Mouse (Mus musculus) megakaryocyte, embryonic 14.5 days (primary cell): ENCODE results near the gene Csnk1g2. TPM values are rescaled to one million over a fixed set of nuclear protein-coding genes. Genes with fewer than 3 reads are reported as not detected.

Source experiments
- H3K27me3 ChIP-seq: replicated peaks from 2 replicates; pipeline ENCODE3; 2012; ENCODE audit warnings: inconsistent platforms
- H3K36me3 ChIP-seq: replicated peaks from 2 replicates; pipeline ENCODE3; 2012; ENCODE audit warnings: low read length, inconsistent platforms, mixed read lengths
- H3K4me1 ChIP-seq: 2 replicates; pipeline ENCODE4 v1.6.1; 2012; ENCODE audit warnings: inconsistent platforms
- H3K4me3 ChIP-seq: replicated peaks from 2 replicates; pipeline ENCODE3; 2012; ENCODE audit warnings: moderate library complexity, mild to moderate bottlenecking, inconsistent platforms
- H3K9me3 ChIP-seq: 2 replicates; pipeline ENCODE4 v1.6.1; 2012; ENCODE audit warnings: inconsistent platforms
- FLI1 ChIP-seq: IDR thresholded peaks from 2 replicates; pipeline ENCODE4 v1.6.1; 2012; ENCODE audit warnings: low read length, inconsistent platforms, mixed read lengths
- GATA1 ChIP-seq: IDR thresholded peaks from 3 replicates; pipeline ENCODE4 v1.6.1; 2012; ENCODE audit warnings: mixed read lengths, low read length, inconsistent platforms, borderline replicate concordance
- polyA plus RNA-seq: library from polyadenylated mRNA; stranded (reverse); fragments of >175 nt; gene quantifications from 2 replicates; pipeline ENCODE4 v1.2.3, GENCODE M21; 2012; ENCODE audit warnings: low replicate concordance; ENCODE audit not compliant: insufficient read depth

Gene Csnk1g2
- polyA plus RNA-seq, 1 experiment, result 476 TPM

- TF ChIP-seq GATA1, result no peak
- TF ChIP-seq FLI1, result no peak
- peak overlapping the region; percentile 99 for H3K4me3 ChIP-seq
- peaks cover 82% of the 10 kb centered on the region for H3K4me1 ChIP-seq
- no peaks in the 10 kb centered on the region for H3K27me3 ChIP-seq
- H3K36me3 ChIP-seq, result peaks cover 26% of the 10 kb centered on the region
- no peaks in the 10 kb centered on the region for H3K9me3 ChIP-seq
Observed at GRCm38 (mm10) chr10:80655406-80656129, 32.9 kb downstream of the Csnk1g2 start.

- Histone ChIP-seq H3K9me3 (no peaks in the 10 kb centered on the region), H3K4me3 (peak overlapping the region; percentile 99), H3K4me1 (peaks cover 81% of the 10 kb centered on the region), H3K36me3 (peaks cover 19% of the 10 kb centered on the region), H3K27me3 (no peaks in the 10 kb centered on the region)
- TF ChIP-seq FLI1 (no peak), GATA1 (no peak)
Observed at GRCm38 (mm10) chr10:80656130-80656862, 33.7 kb downstream of the Csnk1g2 start.

- Histone ChIP-seq H3K9me3 (no peaks in the 10 kb centered on the region), H3K4me1 (peaks cover 79% of the 10 kb centered on the region), H3K36me3 (peaks cover 14% of the 10 kb centered on the region), H3K27me3 (no peaks in the 10 kb centered on the region), H3K4me3 (peak within 1 kb of the TSS; percentile 99)
- TF ChIP-seq FLI1 (no peak), GATA1 (no peak)
Observed at GRCm38 (mm10) chr10:80656863-80657623, 34.4 kb downstream of the Csnk1g2 start, which contains the start of gene Btbd2. Gene Btbd2, minus strand, starts transcription at chr10:80657071.

- H3K9me3 ChIP-seq, result no peaks in the 10 kb centered on the region
- H3K27me3 ChIP-seq, result no peaks in the 10 kb centered on the region
- H3K36me3 ChIP-seq, result peaks cover 3% of the 10 kb centered on the region
- peaks cover 79% of the 10 kb centered on the region for H3K4me1 ChIP-seq
- TF ChIP-seq FLI1 (no peak), GATA1 (no peak)
- H3K4me3 ChIP-seq, result peak overlapping the region; percentile 20
Observed at GRCm38 (mm10) chr10:80658194-80658840, 35.7 kb downstream of the Csnk1g2 start.

GRCm38 (mm10) chr10:80658841-80659202, 36.2 kb downstream of the Csnk1g2 start:
- Histone ChIP-seq H3K4me3 (peak overlapping the region; percentile 85), H3K27me3 (no peaks in the 10 kb centered on the region), H3K4me1 (peaks cover 79% of the 10 kb centered on the region), H3K36me3 (peaks cover 2% of the 10 kb centered on the region), H3K9me3 (no peaks in the 10 kb centered on the region)
- no peak for TF ChIP-seq GATA1

- Histone ChIP-seq H3K27me3 (no peaks in the 10 kb centered on the region), H3K4me3 (peak overlapping the region; percentile 85), H3K4me1 (peaks cover 79% of the 10 kb centered on the region), H3K9me3 (no peaks in the 10 kb centered on the region), H3K36me3 (peaks cover 2% of the 10 kb centered on the region)
- no peak for TF ChIP-seq FLI1
- no peak for TF ChIP-seq GATA1
Observed at GRCm38 (mm10) chr10:80659213-80659612, 36.6 kb downstream of the Csnk1g2 start.

GRCm38 (mm10) chr10:80661149-80661548, 38.5 kb downstream of the Csnk1g2 start:
- Histone ChIP-seq H3K4me3 (no peak overlapping the region), H3K36me3 (peaks cover 12% of the 10 kb centered on the region), H3K4me1 (peaks cover 80% of the 10 kb centered on the region), H3K27me3 (no peaks in the 10 kb centered on the region), H3K9me3 (no peaks in the 10 kb centered on the region)
- no peak for TF ChIP-seq FLI1

GRCm38 (mm10) chr10:80663485-80664196, 41.0 kb downstream of the Csnk1g2 start:
- TF ChIP-seq GATA1, result no peak
- no peak for TF ChIP-seq FLI1
- Histone ChIP-seq H3K4me3 (peak overlapping the region; percentile 59), H3K9me3 (no peaks in the 10 kb centered on the region), H3K4me1 (peaks cover 83% of the 10 kb centered on the region), H3K36me3 (peaks cover 37% of the 10 kb centered on the region), H3K27me3 (no peaks in the 10 kb centered on the region)
